Mouse (Mus musculus) monocyte, adult 2 months (primary cell): ENCODE measurements around the gene 5430403G16Rik.
"Not testable (repeated sequence)": the region's sequence is repeated elsewhere in the genome, so short reads cannot be mapped to it uniquely, and the experiment has no call there.

Experiments
- DNase-seq, 2 experiments: peaks; one replicate each; pipeline ENCODE4 v3.0.0; 2022; ENCODE audit warnings: low spot score in 2 of 2, low read depth in 1 of 2

Gene 5430403G16Rik

DNA sequence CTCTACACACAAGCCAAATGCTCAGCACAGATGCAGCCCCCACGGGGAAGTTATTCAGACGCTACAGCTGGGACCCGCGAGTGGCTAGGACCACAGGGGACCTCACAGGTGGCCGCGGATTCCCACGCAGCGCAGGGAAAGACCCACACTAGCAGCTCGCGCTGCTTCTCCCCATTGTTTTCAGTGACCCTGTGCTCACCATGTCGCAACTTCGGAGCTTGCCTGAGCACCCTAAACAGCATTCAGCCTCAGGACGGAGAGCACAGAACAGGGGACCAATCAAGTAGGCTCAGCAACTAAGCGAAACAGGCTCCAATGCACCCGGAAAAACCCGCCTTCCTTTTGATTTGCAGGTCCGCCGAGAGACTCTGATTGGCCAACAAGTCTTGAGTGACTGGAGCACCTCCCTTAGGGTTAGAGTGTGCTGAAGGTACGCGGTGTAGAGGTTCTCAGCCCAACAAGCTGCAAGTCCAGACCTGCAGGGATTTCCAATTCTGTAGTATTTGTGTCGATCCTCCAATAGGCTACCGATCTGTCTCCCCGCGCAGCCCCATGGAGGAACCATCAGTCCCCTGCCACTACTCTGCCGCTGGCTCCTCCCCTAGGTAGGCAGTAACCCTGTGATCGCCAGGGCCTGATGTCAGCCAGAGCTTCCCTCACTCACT is at the start of gene 5430403G16Rik:
TSS of gene 5430403G16Rik (minus strand) at position 505 of the 665 bp plus-strand sequence.
- peak; percentile 41 to 56 for DNase-seq

DNA sequence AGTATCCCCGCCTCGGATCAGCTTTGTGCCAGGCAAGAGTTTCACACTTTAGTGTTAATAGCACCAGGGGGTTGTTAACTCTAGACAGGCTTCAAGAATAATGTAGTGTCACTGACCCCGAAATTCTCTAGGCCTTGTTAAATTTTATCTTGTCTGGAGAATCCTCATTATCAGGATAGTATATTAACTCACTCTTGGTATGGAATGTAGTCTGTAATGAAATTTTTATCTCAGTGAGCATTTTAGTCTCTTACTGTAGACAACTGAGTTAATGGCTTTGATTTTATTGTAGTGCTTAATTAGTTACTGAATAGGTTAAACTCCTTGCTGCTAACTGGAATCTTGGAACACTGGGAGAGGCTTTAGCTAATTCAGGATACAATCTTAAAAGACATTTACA is 26.5 kb upstream of the 5430403G16Rik start:
- not testable (repeated sequence) for DNase-seq

DNA sequence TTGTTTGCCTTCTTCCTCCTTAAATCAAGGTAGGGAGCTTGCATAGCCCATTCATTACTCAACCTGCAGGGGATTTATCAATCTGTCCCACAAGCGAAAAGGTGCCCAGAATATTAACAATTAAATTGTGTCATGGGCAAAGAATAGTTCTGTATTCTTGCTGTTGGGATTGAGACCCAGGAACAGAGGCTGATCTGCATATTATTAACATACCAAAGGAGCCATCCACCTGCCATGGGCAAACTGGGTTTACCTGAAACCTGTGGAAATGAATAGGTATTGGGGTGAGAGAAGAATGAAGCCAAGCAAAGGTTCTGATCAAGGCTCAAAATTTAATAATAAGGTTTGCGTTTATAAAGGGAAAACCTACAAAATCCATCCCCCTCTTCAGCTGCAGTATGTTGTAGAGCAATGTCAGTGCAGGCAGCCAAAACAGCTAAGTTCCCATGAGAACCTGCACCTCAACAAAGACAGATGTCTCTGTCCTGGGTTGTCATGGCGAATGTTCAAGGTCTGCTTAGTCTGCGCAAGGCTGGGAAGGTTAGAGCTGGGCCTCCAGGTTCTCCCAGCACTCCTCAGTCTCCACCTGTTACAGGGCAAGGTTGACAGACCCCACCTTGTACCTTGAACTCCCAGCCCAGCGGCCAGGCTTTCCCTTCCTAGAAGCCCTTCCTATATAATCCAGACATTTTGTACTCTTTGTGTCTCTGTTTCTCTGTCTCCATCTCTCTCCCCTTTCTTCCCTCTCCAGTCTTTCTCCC is 544 bp upstream of the 5430403G16Rik start:
- DNase-seq, result not testable (repeated sequence)

DNA sequence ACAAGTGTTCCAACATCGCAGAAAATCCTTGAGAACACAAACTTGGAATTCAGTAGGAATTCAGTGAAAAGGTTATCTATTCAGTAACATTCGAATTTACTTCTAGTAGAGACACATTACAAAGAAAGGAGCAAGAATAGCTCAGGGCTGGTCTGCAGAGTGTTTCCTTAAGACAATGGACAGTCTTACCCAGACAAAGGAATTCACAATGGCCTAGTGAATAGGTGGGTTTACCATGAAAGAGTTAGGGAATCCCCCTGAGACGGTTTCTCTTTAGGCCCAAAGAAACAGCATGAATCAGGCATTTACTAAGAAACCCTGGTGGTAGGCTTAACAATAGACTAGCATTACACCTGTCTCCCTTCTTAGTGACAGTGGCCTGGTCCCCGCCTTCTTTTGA is 7.9 kb downstream of the 5430403G16Rik start:
- no peak for DNase-seq
